Mouse (Mus musculus): ENCODE data around the gene Sult2b1.

Sult2b1 gene

DNA sequence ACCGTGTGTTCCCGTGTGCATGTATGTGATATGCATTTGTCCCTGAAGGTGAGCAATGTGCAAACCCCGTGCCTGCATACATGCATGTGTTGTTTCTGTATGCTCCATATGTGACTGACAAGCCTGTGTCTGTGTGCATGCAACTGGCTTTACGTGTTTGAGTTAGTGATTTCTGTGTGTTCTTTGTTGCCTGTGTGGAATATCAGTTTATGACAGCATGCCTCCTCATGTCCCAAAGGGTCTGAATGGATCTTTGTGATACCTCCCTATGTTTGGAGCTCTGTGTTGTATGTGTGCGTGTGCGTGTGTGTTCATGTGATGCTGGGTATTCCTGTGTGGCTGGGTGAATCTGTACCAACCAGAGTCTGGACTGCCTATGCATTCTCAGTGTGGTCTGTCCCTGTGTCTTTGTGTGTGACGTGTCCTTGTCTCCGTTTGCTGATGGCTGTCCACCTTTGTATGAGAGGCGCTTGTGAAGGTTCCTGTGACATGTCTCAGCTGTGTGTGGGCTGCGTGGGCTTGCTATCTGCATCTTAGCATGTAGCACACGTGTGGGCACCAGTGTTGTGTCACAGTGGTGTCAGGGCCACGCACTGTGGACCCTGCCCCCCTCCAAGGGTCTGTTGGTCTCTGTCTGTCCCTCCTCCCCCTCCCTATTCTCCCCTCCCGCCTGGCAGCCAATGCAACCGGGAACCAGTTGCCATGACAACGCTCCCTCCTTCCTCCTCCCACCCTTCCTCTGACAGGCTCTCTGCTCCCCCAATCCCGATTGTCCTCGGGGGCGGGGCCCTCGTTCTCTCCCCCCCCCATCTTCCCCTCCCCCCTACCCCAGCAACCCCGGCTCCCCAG is at the start of gene Sult2b1:
Sult2b1 (minus strand) TSS at position 146 of the 849 bp plus-strand sequence.
- DNase-seq, result no peak

DNA sequence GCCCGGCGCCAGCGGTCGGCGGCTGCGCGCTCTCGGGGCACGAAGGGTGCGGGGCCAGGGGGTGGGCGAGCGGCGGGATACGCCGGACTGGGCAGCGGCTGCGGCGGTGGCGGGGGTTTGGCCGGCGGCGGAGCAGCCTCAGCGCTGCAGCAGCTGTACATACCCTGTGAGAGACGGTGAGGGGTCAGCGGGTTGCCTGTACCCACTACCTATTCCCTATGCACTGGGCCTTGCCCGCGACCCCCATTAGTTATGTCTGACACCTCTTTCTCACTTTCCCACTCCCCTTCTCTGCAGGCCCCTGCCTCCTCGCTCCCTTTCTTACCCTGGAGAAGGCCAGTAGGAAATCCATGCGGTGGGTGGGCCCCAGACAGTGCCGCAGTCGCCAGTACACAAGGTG is 49.5 kb upstream of the Sult2b1 start:
- no peak for DNase-seq

DNA sequence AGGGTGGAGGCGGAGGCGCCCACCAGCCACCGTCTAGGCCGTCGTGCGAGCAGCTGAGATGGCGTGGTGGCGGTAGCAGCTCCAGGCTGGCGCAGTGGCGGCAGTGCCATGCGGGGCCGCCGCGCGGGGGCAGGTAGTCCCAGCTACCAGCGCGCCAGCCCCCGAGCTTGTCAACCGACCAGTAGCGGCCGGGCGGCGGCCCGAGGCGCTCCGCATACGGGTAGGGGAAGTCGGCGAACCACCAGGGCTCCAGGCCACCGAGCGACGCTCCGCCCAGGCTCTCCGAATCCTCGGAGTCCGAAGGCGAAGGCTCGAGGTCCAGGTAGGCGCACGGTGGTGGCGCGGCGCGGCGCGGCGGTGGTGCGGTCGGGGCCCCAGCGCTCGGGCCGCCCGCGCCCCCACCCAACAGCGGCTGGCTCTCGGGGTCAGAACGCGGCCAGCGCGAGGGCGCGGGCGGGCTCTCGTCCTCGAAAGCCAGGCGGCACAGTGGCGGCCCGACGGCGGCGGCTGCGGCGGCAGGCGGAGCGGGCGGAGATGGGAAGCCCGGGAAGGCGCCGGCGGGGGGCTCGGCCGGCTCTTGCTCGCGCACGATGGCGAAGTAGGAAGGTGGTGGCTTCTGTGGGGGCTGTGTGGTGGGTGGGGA is 48.8 kb upstream of the Sult2b1 start:
- DNase-seq, result no peak

DNA sequence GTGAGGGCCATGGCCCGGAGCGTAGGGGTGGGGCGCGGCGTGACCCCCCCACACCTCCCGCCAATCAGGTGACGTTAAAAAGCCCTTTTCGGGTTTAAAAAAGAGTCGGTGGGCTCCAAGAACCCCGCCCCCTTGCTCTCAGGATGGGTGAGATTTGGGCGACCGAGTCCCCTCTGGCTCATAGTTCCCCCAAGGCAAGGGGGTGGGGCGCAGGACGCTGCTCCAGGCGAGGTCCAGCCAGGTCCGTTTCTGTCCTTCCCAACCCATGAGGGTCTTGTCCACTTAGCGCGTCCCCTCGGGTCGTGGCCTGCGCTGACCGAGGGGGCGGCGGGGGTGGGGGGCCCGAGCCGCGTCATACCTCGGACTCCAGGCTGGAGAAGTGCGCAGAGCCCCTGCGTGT is 48.0 kb upstream of the Sult2b1 start:
- DNase-seq, result no peak

DNA sequence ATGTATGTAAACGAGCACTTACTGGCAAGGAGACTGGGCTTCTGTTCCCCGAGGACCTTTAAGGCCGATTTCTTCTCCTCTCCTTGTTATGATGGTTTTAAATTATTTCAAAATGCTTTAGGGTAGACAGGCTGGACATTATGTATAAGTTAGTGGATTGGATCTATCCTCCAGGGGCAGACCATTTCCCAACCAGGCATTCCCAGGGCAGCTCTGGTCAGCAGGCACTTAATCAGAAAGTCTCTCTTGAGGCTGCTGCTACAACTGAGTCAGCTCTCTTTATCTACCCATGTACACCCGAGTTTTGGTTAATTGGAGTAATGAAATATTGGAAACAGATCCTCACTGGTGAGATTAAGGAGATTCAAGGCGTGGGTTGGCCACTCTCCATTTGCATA is 46.7 kb upstream of the Sult2b1 start:
- no peak for DNase-seq

DNA sequence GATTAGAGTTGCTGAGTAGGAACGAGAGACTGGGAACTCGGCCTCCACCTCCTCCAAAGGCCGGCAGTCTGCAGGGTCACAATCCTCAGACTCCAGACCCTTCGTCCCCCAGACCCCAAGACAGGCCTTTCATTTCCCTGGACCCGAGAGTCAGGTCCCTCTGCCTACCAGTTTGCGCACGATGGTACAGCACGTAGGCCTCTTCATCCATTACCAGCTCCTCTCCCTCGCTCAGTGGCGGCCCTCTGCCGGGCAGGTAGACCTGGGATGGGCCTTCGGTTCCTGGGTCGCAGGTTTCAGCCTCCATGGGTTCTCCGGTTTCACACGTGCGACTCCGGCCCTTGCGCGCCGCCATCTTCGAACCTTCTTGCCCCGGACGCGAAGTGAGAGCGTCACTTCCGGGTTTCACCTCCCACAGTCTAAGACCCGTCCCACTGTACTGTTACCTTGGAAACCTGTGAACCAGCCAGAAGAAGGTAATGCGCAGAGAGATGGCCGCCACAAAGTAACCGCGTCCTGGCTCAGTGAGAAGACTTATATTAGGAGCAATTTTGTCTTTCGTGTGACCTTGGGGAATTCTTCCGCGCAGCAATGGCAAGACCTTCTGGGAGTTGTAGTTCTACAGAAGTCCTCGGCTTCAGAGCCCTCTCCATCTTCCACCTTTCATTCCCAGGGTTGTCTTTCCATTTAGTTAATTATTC is 46.1 kb upstream of the Sult2b1 start, which contains the start of gene Grwd1:
Grwd1 (minus strand) TSS at position 518 of the 701 bp plus-strand sequence.
- peak; percentile 79 for DNase-seq

DNA sequence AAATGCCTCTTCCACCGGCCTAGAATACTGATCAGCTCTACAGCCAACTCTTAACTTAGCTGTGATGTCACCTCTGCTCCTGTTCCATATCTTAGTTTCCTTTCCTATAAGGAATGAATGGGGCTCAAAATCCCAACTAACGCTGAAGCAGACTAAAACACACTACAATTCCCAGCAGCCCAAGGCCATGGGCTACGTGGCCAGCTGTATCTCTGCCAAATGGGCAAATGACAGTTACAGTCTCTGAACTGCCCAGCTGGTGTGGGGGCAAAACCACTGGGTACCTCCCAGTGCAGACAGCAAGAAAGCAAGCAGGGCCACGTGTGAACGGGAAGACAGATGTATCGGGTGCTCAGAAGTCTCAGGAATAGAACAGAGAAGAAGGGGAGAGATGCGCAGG is 42.2 kb upstream of the Sult2b1 start:
- no peak for DNase-seq

DNA sequence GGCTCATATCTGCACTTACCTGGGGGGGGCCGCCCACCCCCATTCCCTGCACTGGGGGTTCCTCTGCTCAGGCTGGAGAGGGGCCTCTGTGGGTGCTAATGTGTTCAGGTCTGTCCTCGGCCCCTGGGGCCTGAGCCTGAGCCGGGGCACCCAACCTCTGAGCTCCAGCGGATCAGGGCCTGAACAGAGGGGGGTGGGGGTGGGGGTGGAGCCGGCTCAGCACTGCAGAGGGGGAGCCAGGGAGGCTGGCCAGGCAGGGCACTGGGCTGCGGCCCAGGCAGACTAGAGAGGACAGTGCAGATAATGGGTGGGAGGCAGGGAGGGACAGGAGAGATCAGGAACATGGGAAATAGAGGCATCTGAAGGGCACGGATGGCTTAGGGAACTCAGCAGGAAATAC is 40.1 kb upstream of the Sult2b1 start, which contains the start of gene Kcnj14:
Kcnj14 (minus strand) TSS at position 185 of the 400 bp plus-strand sequence.
- DNase-seq, result no peak

DNA sequence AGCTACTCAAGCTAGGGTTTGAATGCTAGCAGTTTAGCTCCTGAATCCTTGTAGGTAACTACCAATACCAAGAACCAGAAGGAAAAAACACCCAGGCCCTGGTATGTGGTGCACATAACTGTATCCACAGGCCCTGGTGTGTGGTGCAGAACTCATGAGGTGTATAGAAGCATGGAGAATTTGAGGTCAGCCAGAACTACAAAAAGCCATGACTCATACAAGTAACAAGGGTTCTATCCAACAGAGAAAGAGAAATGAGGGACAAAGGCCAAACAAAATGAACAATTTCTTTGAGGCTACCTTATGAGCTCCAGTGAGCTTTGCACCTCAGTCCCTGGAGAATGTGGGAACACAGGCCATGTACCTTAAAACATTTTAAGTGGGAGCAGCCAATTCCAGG is 36.4 kb upstream of the Sult2b1 start:
- DNase-seq, result no peak

DNA sequence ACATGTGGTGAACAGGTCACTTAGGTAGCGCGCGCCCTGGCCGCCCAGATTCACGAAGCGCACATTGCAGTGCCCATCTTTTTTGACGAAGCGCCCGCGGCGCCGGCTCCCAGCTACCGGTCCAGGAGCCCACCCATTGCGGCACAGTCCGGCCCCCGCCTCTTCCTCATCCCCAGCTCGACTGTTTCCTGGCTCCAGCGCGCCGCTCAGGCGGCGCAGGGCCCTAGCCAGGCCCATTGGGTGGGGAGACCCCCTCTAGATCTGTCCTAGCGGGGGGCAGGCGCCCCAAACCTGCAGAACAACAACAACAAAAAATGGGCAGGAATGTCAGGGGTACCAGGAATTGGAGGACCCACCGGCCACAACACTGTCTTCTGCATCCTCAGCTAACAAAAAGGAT is 35.4 kb upstream of the Sult2b1 start:
- DNase-seq, result no peak

DNA sequence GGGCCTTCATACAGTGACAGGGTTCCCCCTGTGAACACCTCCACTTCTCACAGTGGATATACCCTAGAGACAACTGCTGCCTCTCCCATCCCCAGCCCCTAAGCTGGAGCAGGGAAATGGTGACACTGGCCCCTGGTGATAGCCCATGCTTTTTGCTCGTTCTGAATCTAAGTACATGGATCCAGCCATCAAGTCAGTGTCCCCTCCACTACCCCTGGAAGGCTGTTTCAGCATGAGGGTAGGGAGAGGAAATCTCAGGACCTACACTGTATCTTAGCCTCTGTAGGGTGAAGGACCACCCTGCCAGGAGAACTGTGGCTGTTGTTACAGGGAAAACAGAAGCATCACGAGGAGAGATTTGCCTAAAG is 31.5 kb upstream of the Sult2b1 start:
- no peak for DNase-seq

DNA sequence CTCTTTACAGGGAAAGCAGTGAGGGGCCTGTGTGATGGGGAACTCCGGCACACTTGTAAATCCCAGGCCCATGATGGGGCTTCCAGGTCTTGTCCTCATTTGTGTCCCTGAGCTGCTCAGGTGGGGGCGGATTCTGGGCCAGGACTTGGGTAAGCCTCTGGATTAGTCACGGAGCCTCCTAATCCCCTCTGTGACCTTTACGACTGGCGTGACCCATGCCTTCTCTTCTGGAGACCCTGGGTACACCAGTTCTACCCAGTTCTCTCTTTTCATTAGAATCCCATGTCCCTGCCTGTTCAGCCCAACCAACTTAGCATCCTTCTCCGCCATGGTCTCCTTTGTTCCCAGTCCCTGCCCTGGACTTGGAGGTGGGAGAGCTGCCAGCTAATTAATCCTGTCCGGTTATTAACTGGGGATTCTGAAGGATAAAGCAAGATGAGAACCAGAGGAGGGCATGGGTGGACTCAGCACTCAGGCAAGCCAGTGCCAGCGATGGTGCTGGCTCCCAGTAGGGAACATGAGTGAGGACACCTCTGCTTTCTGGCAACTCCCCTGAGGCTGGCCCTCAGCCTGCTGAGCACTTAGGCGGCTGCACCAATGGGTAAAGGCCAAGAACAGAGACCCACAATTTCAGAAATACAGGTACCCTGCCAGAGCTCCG is 31.0 kb upstream of the Sult2b1 start:
- DNase-seq, result no peak

DNA sequence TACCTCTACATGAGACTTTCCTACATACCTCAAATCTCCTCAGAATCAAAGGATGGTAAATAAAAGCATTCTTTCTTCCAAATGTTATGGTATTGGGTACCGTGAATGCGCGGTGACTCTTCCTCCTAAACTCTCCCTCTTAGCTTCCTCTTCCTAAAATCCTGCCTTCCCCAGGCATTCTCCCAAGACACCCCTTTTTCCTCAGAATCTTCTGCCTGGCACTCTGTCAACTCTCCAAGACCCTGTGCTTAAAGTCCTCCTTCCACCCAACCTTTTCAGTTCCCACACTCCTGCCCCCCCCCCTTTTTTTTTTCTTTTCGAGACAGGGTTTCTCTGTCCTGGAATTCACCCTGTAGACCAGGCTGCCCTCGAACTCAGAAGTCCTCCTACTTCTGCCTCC is 30.4 kb upstream of the Sult2b1 start:
- DNase-seq, result no peak

DNA sequence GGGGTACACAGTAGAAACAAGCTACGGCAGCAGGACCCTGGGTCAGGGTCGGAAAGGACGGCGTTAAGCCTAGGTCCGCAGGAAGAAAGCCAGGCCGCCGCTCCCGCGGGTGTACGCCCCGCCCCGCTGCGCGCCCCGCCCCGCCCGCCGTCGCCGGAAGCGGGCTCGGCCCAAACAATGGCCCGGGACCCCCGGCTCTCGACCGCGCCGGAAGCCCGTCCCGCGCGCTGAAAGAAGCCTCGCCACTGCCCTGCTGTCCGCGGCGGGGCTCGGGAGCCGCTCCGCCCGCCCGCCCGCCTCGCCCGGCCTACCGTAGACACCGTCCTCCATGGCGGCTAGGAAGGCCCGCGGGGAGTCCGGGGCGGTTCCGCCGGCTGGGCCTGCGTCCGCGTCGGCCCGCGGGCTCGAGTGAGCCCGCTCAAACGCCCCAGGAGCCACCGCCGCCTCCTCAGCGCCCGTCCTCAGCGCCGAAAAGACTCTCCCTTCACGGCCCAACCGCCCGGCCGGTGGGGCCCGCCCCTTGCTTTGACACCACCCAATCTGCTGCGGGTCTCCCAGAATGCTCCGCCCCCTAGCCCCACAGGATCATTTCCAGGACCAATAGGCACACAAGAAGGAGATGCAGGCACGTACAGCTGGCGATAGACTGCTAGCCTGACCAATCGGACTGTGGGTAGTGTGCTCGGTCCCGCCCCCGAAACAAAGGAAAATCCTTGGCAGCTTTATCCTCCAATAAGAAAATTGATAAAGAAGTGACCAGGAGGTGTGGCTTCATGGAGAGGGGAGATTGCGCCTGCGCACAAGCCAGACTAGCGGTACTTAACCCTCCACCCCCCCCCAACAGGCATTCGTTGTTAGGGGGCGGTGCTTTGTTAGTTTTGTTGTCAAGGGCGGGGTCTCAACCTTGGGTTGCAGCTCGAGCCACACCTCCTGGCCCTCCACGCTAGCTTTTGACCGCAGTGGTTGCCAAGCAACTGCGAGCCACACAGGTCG is 29.6 kb upstream of the Sult2b1 start, which contains the start of gene Cyth2:
Cyth2 (minus strand) TSS at position 795 of the 993 bp plus-strand sequence.
- peak; percentile 100 for DNase-seq

DNA sequence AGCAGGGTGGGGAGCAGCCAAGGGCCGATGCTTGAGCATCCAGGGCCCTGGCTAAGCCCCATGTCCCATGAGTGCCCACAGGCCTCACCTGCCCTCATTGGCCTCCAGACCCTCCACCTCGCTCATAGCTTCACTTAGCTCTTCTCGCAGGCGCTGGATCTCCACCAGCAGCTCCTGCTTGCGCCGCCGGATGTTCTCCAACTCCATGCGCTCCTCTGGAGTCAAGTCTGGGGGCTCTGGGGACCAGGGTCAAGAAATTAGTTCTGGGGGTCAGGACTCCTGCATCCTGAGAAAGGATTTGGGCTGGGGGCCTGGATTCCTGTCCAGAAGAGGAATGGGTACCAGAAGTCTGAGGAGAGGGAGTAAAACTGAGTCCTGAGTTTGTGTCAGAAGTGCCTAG is 28.5 kb upstream of the Sult2b1 start:
- DNase-seq, result no peak

DNA sequence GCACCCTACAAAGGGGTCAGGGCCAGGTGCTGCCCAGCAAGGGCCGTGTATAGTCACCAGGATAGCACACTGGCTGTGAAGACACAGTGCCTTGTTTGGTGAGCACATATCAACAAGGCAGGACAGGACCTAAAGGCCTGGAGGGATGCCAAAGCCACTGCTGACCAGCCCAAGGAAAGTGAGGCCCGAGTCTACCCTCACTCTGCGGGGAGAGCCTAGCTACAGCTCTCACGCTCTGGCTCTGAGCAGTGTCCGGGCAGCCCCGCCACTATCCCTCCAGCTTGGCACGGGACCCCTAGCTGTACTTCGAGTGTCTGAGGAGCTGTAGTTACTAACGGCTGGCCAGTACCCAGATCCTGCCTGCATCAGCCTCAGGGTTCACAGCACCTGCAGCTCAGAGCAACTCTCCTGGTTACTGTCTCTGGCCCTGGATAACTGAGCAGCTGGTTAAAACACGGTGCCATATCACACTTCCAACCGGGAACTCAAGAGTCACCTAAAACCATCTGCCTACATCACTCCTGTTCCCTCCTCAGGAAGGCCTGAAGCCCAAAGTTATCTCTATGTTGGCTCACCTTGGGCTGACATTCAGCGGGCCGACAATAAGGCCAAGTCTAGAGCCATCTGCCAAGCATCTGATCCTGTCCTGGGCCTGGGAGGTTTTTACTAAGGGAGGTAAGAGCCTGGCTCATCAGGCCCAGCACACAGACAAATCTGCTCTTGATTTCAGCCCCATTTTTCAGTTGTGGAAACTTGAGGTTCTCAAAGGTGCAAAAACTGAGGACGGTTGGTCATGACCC is 25.0 kb upstream of the Sult2b1 start:
- no peak for DNase-seq

DNA sequence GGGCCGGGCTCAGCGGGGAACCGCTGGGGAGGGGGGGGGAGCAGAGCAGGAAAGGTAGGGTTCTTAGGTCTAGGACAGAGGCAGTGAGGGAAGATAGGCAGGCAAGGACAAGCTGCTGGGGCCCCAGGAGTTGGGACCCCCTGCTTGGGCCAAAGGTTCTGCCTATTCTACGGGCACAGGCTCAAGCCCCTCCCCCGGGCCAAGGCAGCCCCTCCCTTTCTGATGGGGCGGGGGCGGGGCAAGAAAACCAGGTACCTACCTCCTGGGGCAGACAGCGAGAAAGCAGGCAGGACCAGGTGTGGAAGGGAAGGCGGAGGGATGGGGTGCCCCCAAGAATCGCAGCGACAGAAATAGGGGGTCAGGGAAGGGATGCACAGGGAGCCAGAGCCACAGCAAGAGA is 24.0 kb upstream of the Sult2b1 start:
- DNase-seq, result no peak

DNA sequence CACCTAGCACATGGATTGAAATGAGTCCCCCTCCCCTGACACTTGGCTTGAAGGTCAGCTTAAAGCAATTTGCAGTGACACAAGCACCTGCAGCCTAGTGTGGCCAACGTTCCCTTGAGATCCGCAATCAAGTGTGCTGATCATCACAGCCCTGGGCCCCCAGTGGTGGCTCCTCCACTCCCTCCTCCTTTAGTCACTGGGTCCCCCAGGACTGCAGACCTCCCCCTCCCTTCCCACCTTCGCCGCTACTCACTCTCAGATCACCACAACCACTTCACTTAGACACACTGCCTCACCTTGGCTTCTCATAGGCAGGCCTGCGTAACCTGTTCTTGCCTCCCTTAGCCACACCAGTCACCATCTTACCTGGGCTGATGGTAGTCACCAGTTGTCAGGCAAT is 21.5 kb upstream of the Sult2b1 start:
- no peak for DNase-seq

DNA sequence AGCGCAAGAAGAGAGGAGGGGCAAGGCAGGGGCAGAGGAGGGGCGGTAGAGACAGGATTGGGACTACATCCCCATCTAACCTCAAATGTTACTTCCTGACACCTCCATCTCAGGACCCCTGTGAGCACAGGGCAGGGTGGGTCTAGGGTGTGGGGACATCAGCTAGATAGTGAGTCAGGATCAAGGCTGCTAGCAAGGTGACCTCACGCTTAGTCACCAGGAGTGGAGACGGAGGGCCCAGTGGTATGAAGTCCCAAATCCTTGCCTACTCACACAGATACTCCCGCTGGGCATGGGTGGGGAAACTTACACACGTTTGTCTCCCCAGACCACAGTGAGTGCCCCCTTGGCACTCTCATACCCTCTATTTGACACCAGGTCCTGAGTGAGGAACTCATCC is 18.1 kb upstream of the Sult2b1 start:
- no peak for DNase-seq

DNA sequence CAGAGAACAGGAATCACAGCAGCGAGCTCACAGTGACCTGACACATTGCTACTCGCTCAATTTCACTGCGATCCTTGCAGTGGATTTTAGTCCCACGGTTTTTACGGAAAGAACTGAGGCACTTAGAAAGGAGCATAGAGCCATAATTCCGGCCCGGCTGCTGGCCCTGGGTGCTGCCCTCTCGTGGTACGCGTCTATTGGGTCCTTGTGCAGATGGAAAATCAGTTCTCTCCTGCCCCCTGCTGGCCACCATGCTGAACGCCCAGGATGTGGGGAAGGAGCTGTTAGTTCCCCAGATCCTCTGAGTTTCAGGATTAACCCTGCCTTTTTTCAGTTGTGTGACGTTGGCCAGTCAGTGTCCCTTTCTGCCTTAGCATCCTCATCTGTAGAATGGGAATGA is 16.9 kb upstream of the Sult2b1 start:
- DNase-seq, result peak; percentile 91
